Mouse (Mus musculus) hindbrain, embryonic 11.5 days (tissue): ENCODE results near the gene Dtymk. TPM values are rescaled to one million over a fixed set of nuclear protein-coding genes. Genes with fewer than 3 reads are reported as not detected.
"Not testable (repeated sequence)": the region's sequence is repeated elsewhere in the genome, so short reads cannot be mapped to it uniquely, and the experiment has no call there.

Experiments used
- ATAC-seq: fragments of 200-750 bp; cut with Nextera tagmentation; 2 replicates; pipeline ENCODE4 v1.8.0; 2017; ENCODE audit warnings: mild to moderate bottlenecking, moderate TSS enrichment, moderate library complexity; ENCODE audit not compliant: low FRiP score
- DNase-seq: peaks from one replicate; pipeline ENCODE4 v3.0.0-alpha.2; 2015; ENCODE audit warnings: low spot score
- H3K27ac ChIP-seq: fragments of 300-500 bp; sonication (generic); 2 replicates; pipeline ENCODE4 v1.5.1; 2014; ENCODE audit warnings: mild to moderate bottlenecking, low read depth, low read length
- H3K27me3 ChIP-seq: fragments of 300-500 bp; sonication (generic); 2 replicates; pipeline ENCODE4 v1.6.1; 2014; ENCODE audit warnings: mild to moderate bottlenecking, low read length, moderate library complexity, mixed read lengths; ENCODE audit not compliant: control insufficient read depth, insufficient read depth
- H3K36me3 ChIP-seq: fragments of 300-500 bp; sonication (generic); 2 replicates; pipeline ENCODE4 v1.6.1; 2014; ENCODE audit warnings: mild to moderate bottlenecking, low read length, moderate library complexity, mixed read lengths; ENCODE audit not compliant: control insufficient read depth, insufficient read depth
- H3K4me1 ChIP-seq: fragments of 300-500 bp; sonication (generic); replicated peaks from 2 replicates; pipeline ENCODE4 v1.6.1; 2014; ENCODE audit warnings: low read length, mixed read lengths; ENCODE audit not compliant: control insufficient read depth, insufficient read depth
- H3K4me2 ChIP-seq: fragments of 300-500 bp; sonication (generic); replicated peaks from 2 replicates; pipeline ENCODE4 v1.6.1; 2014; ENCODE audit warnings: mild to moderate bottlenecking, low read depth, low read length
- H3K4me3 ChIP-seq: fragments of 300-500 bp; sonication (generic); 2 replicates; pipeline ENCODE4 v1.5.1; 2014; ENCODE audit warnings: low read depth, low read length
- H3K9ac ChIP-seq: fragments of 300-500 bp; sonication (generic); 2 replicates; pipeline ENCODE4 v1.6.1; 2014; ENCODE audit warnings: low read depth, low read length
- H3K9me3 ChIP-seq: fragments of 300-500 bp; sonication (generic); 2 replicates; pipeline ENCODE4 v1.6.1; 2016; ENCODE audit warnings: low read length; ENCODE audit not compliant: control insufficient read depth
- WGBS: fragments of 180-500 bp; shearing (Covaris S2); extraction: QIAGEN DNeasy Blood & Tissue Kit; methylation state at CpG from one replicate; pipeline ENCODE4 v1.1.7; 2014; 5-methylcytosine and 5-hydroxymethylcytosine counted together
- polyA plus RNA-seq: library from polyadenylated mRNA; unstranded; fragments of >200 nt; fragmentation: Nextera tagmentation; extraction: Ambion mirVana; gene quantifications from 2 replicates; pipeline ENCODE4 v1.2.1, GENCODE M21; 2014

Gene Dtymk
- 221 and 230 TPM in 2 replicates for polyA plus RNA-seq

DNA sequence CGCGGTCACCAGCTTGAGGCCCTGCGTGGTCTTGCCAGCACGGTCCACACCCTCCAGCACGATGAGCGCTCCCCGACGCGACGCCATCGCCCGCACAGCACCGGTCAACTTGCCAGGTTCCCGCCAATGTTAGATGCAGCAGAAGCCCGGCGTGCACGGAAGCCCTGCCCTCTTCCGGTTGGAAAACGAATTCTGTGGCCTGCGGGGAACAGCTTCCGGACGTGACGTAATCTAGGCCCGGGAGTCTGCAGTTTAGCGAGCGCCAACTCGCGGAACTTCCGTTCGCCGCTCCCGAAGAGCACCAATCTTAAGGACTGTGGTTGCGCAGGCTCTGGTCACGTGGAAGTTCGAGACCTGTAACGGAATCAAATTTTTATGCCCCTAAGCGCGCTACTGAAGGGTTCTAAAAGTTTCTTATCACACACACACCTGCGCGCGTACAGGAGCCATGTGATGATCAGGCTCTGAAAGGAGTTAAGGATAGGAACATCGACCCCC is at the start of gene Dtymk:
Dtymk (minus strand) TSS at position 194 of the 498 bp plus-strand sequence.
- under 1% methylated on average over 42 of the region's 42 CpGs for WGBS
- H3K9ac ChIP-seq = peak within 1 kb of the TSS; percentile 78
- peak within 1 kb of the TSS; percentile 79 for H3K4me3 ChIP-seq
- no peaks in the 10 kb centered on the region for H3K9me3 ChIP-seq
- H3K36me3 ChIP-seq = peaks cover 4% of the 10 kb centered on the region; the same call in 1 of the 2 replicates
- H3K4me2 ChIP-seq = peak within 1 kb of the TSS; percentile 65
- ATAC-seq = peak; percentile 62
- peak; percentile 95 for DNase-seq
- peak within 1 kb of the TSS; percentile 39; the same call in 1 of the 2 replicates for H3K27ac ChIP-seq
- no peaks in the 10 kb centered on the region; the same call in 1 of the 2 replicates for H3K4me1 ChIP-seq
- H3K27me3 ChIP-seq = no peaks in the 10 kb centered on the region

DNA sequence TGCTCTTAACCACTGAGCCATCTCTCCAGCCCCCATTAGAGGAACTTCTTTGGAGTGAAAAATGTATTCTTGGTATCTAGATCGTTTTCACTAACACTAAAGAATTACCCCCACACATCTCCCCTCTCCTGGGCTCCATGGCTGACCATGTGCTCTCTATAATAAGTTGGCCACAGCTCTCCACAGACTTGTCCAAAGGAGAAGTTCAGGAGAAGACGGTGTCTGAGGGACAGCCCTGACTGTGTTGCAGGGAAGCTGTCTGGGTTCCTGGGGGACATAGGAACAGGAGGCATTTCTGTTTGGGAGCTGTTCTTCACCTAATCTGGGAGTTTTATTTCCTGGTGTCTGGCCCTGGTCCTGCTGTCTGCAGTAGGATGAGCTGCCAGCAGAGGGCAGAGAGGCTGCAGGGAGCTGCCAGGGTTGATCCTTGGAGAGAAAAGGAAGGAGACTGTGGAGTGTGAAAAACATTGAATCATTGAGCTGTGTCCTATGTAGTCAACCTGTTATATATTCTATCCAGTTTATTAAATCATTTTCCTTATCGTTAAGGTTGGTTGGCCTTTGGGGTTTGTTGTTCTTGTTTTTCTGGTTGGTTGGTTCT is 44.1 kb upstream of the Dtymk start:
- peak; percentile 60; the same call in 1 of the 2 replicates for ATAC-seq
- H3K9ac ChIP-seq, H3K9me3 ChIP-seq, H3K4me2 ChIP-seq, H3K4me3 ChIP-seq, H3K27ac ChIP-seq, DNase-seq, H3K27me3 ChIP-seq, H3K4me1 ChIP-seq, H3K36me3 ChIP-seq: not testable (repeated sequence)
- WGBS = 88% methylated on average over 1 of the region's 3 CpGs

DNA sequence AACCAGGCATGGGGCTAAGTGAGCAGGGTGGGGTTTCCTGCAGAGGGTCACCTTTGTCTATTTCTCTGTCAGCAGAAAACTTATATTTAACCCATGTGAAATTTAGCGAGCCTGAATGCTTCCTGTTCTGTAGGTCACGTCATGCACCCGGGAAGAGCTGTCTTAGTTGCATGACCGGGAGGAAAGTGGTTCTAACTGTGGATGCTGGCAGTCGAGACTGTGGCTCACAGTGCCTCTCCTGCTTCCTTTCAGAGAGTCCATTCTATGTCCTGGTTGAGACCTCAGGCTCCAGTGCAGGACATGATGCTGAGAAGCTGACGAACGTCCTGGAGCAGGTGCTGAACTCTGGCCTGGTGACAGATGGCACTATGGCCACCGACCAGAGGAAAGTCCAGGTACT is 36.8 kb upstream of the Dtymk start:
- not testable (repeated sequence) for H3K4me3 ChIP-seq, DNase-seq, H3K9ac ChIP-seq, H3K9me3 ChIP-seq, H3K27me3 ChIP-seq, H3K4me1 ChIP-seq, H3K4me2 ChIP-seq, ATAC-seq, H3K27ac ChIP-seq, H3K36me3 ChIP-seq
- WGBS = 91% methylated on average over 6 of the region's 8 CpGs

DNA sequence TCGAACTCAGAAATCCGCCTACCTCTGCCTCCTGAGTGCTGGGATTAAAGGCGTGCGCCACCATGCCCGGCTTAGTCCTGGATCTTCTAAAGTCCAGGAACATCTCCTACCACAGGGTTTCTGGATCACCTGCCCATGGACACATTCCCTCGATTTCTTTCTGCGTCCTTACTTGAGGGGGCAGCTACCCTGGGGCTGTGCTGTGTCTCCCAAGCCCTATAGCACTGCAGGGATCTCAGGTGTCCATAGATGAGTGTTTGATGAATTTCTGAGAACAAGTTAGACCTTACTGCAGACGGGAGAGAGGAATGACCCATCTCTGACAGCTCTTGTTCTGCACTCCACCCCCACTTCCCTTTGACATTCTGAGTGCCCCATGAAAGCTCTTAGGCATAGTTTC is 35.6 kb upstream of the Dtymk start:
- H3K4me2 ChIP-seq = no peak overlapping the region
- ATAC-seq (no peak), DNase-seq (no peak)
- H3K36me3 ChIP-seq = no peaks in the 10 kb centered on the region
- no peaks in the 10 kb centered on the region for H3K4me1 ChIP-seq
- H3K4me3 ChIP-seq = no peak overlapping the region
- H3K9ac ChIP-seq = no peak overlapping the region
- no peak overlapping the region for H3K27ac ChIP-seq
- H3K9me3 ChIP-seq = no peaks in the 10 kb centered on the region
- 95% methylated on average over 7 of the region's 8 CpGs for WGBS
- H3K27me3 ChIP-seq = no peaks in the 10 kb centered on the region

DNA sequence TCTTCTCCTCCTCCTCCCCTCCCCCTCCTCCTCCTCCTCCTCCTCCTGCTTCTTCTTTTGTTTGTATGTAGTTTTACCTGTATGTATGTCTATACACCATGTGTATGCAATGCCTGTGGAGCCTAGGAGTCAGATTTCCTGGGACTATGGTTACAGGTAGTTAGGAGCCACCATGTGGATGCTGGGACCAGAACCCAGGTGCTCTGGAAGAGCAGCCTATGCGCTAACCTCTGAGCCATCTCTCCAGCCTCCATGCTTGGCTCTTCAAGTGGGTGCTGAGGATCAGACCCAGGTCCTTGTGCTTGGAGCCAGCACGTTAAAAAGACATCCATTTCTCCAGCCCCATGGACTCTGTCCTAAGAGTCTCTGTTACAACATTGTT is 34.8 kb upstream of the Dtymk start:
- Histone ChIP-seq H3K4me2 (no peak overlapping the region), H3K36me3 (no peaks in the 10 kb centered on the region), H3K4me1 (no peaks in the 10 kb centered on the region), H3K9ac (no peak overlapping the region), H3K27me3 (no peaks in the 10 kb centered on the region), H3K4me3 (no peak overlapping the region), H3K27ac (no peak overlapping the region), H3K9me3 (no peaks in the 10 kb centered on the region)
- ATAC-seq (no peak), DNase-seq (no peak)
- 91% methylated on average over 2 of the region's 2 CpGs for WGBS

DNA sequence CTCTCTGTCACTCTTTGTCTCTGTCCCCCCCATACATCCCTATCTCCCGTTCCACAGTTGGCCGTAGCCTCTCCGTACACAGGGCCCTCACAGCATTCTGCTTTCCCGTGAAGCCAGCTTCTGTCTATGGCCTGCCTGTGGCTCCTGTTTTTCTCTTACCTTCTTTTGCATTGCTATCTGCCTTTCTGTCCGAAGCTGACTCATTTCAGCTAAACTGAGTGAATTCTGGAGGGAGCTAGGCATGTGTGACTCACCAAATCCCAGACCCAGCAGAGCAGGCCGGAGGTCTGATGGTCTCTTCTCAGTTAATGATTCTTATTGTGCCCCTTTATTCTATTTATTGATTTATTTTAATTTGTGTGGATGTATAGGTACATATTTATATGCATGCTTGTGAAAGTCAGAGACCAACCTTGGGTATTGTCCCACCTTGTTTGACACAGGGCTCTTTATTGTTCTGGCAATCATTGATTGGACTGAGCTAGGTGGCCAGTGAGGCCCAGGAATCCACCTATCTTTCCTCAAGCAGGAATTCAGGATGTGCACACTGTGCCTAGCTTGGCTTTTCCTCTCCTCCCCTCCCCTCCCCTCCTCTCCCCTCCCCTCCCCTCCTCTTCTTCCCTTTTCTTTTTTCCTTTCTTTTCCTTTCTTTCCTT is 34.3 kb upstream of the Dtymk start:
- Histone ChIP-seq H3K4me1 (no peaks in the 10 kb centered on the region), H3K36me3 (no peaks in the 10 kb centered on the region), H3K9ac (no peak overlapping the region), H3K9me3 (no peaks in the 10 kb centered on the region), H3K27me3 (no peaks in the 10 kb centered on the region), H3K27ac (no peak overlapping the region), H3K4me3 (no peak overlapping the region), H3K4me2 (no peak overlapping the region)
- ATAC-seq (no peak), DNase-seq (no peak)
- 90% methylated on average over 6 of the region's 6 CpGs for WGBS

DNA sequence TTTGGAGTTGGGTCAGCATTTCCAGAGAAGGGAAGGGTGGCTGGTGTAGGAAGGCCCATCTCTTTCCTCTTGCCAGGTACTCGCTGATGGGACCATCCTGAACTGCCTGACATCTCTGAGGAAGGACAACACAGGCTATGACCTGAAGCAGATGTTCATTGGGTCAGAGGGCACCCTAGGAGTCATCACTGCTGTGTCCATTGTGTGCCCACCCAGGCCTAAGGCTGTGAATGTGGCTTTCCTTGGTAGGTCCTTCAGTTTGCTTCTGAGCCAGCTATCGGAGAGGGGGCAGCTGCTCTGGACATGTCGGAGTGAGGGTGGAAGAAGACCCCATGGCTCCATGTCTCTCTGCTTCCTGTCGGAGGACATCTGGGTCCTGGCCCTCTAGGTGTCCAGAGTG is 33.5 kb upstream of the Dtymk start:
- no peaks in the 10 kb centered on the region for H3K36me3 ChIP-seq
- no peak overlapping the region for H3K4me3 ChIP-seq
- no peak overlapping the region for H3K4me2 ChIP-seq
- 94% methylated on average over 4 of the region's 4 CpGs for WGBS
- no peak for DNase-seq
- H3K9ac ChIP-seq = no peak overlapping the region
- H3K27ac ChIP-seq = no peak overlapping the region
- no peaks in the 10 kb centered on the region for H3K9me3 ChIP-seq
- H3K4me1 ChIP-seq = no peaks in the 10 kb centered on the region
- no peaks in the 10 kb centered on the region for H3K27me3 ChIP-seq
- ATAC-seq = peak; percentile 33; the same call in 1 of the 2 replicates

DNA sequence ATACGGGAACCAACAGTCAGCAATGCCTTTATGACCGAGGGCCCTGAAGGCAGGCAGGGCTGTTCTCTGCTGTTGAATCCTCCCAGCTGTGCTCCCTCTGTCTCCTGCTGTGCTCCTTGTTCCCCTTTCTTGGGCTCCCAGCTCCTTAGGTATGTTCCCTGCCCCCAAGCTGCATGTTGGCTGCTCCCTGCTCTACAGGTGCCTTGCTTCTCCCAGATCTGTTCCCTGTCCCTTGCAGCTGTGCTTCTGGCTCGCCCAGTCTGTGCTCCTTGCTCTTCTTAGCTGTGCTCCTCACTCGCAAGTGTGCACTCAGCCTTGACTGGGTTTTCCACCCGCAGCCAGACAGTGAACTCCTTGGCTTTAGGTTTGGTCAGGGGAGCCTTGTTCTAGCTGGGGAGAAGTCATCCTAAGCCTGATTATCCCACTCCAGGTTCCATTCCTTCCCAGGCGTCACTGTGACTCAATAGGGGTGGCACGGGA is 33.0 kb upstream of the Dtymk start:
- Histone ChIP-seq H3K4me1 (no peaks in the 10 kb centered on the region), H3K4me3 (no peak overlapping the region), H3K4me2 (no peak overlapping the region), H3K36me3 (no peaks in the 10 kb centered on the region), H3K27me3 (no peaks in the 10 kb centered on the region), H3K27ac (no peak overlapping the region), H3K9ac (no peak overlapping the region), H3K9me3 (no peaks in the 10 kb centered on the region)
- ATAC-seq (no peak), DNase-seq (no peak)
- 85% methylated on average over 7 of the region's 7 CpGs for WGBS
